Comparison of ENCODE assay signal across 25 mouse cellular contexts in genomic region chr7:6139295-6139694, GRCm38 (mm10). TPM values are rescaled to one million over a fixed set of nuclear protein-coding genes. Genes with fewer than 3 reads are reported as not detected.
DNase-seq lines count a peak whose midpoint lies in the region; ATAC-seq and TF ChIP-seq lines count a peak whose summit lies in the region.
"Had no signal": no experiment of that assay in that cellular context is flagged by ENCODE, and none has a peak within 500 bp of the region (broad histone marks: within the 10 kb centered on the region; RNA-seq: fewer than 3 reads in every experiment).

No protein-coding gene starts in this region.

- TF ChIP-seq POLR2A in myocyte (IDR thresholded peaks at IDR 0.05; ENCODE audit: insufficient read length, low read depth): no peak

- H3K4me3 ChIP-seq in limb, embryonic 13.5 days: no peak overlapping the region
- no peak overlapping the region for H3K4me3 ChIP-seq in limb, embryonic 10.5 days
- H3K4me3 ChIP-seq in midbrain, embryonic 11.5 days (ENCODE audit: low read depth, low read length): no peak overlapping the region
- H3K4me3 ChIP-seq in midbrain, embryonic 10.5 days: no peak overlapping the region
- no peak overlapping the region for H3K4me3 ChIP-seq in myocyte
- H3K4me3 ChIP-seq: embryonic facial prominence, embryonic 12.5 days; embryonic facial prominence, embryonic 15.5 days; erythroblast, embryonic 14.5 days; forebrain, embryonic 10.5 days; forebrain, embryonic 12.5 days had no signal

- H3K79me2 ChIP-seq in myocyte (ENCODE audit: control insufficient read depth, insufficient read depth): peaks cover 21% of the 10 kb centered on the region

- H3K9me3 ChIP-seq in limb, embryonic 13.5 days: no peaks in the 10 kb centered on the region
- no peaks in the 10 kb centered on the region for H3K9me3 ChIP-seq in limb, embryonic 10.5 days (replicated peaks)
- no peaks in the 10 kb centered on the region for H3K9me3 ChIP-seq in midbrain, embryonic 11.5 days (ENCODE audit: control insufficient read depth, low read length)
- H3K9me3 ChIP-seq in midbrain, embryonic 10.5 days (replicated peaks): no peaks in the 10 kb centered on the region
- H3K9me3 ChIP-seq: embryonic facial prominence, embryonic 12.5 days; embryonic facial prominence, embryonic 15.5 days; forebrain, embryonic 10.5 days; forebrain, embryonic 12.5 days had no signal

- H3K9ac ChIP-seq in limb, embryonic 13.5 days: no peak overlapping the region
- no peak overlapping the region for H3K9ac ChIP-seq in midbrain, embryonic 11.5 days (ENCODE audit: low read length)
- H3K9ac ChIP-seq: embryonic facial prominence, embryonic 12.5 days; embryonic facial prominence, embryonic 15.5 days; forebrain, embryonic 12.5 days had no signal

- H3K4me1 ChIP-seq in limb, embryonic 13.5 days: no peaks in the 10 kb centered on the region
- no peaks in the 10 kb centered on the region for H3K4me1 ChIP-seq in limb, embryonic 10.5 days
- H3K4me1 ChIP-seq in midbrain, embryonic 11.5 days (ENCODE audit: control insufficient read depth, insufficient read depth, low read length): no peaks in the 10 kb centered on the region
- no peaks in the 10 kb centered on the region for H3K4me1 ChIP-seq in midbrain, embryonic 10.5 days
- H3K4me1 ChIP-seq: embryonic facial prominence, embryonic 12.5 days; forebrain, embryonic 10.5 days had no signal

- no peak for DNase-seq in limb, embryonic 10.5 days (ENCODE audit: low spot score)
- peak; percentile 64 for DNase-seq in midbrain, embryonic 11.5 days (ENCODE audit: low spot score, missing footprints)
- DNase-seq in midbrain, embryonic 10.5 days (ENCODE audit: low spot score): no peak
- no peak for DNase-seq in heart, adult 11 months
- DNase-seq: adrenal gland, adult 2 months; adrenal gland, postnatal 10 days; adrenal gland, postnatal 25 days; cerebellum, adult 11 months; cerebellum, adult 18-20 months; cerebellum, adult 8-10 months; cerebellum, adult 9-11 months; cerebellum, postnatal 14 days; cerebellum, postnatal 36 days; embryo, embryonic 11 days had no signal

- 71% methylated on average over 3 of the region's 3 CpGs for WGBS in limb, embryonic 13.5 days
- WGBS in limb, embryonic 10.5 days: 80% methylated on average over 3 of the region's 3 CpGs
- WGBS in midbrain, embryonic 11.5 days: 87% methylated on average over 3 of the region's 3 CpGs
- 88% methylated on average over 3 of the region's 3 CpGs for WGBS in midbrain, embryonic 10.5 days

- no peak overlapping the region for H3K27ac ChIP-seq in limb, embryonic 13.5 days
- no peak overlapping the region for H3K27ac ChIP-seq in limb, embryonic 10.5 days
- no peak overlapping the region for H3K27ac ChIP-seq in midbrain, embryonic 11.5 days (ENCODE audit: low read depth, low read length)
- H3K27ac ChIP-seq in midbrain, embryonic 10.5 days (replicated peaks): no peak overlapping the region
- H3K27ac ChIP-seq: embryonic facial prominence, embryonic 12.5 days; embryonic facial prominence, embryonic 15.5 days; forebrain, embryonic 10.5 days; forebrain, embryonic 12.5 days had no signal

- H3K4me2 ChIP-seq in limb, embryonic 13.5 days (replicated peaks): no peak overlapping the region
- H3K4me2 ChIP-seq in midbrain, embryonic 11.5 days: no peak overlapping the region
- H3K4me2 ChIP-seq in myocyte (ENCODE audit: low read depth): no peak overlapping the region
- H3K4me2 ChIP-seq: embryonic facial prominence, embryonic 12.5 days; embryonic facial prominence, embryonic 15.5 days; forebrain, embryonic 12.5 days had no signal

- no peaks in the 10 kb centered on the region for H3K27me3 ChIP-seq in limb, embryonic 13.5 days
- no peaks in the 10 kb centered on the region for H3K27me3 ChIP-seq in limb, embryonic 10.5 days (ENCODE audit: low read depth, poor library complexity, severe bottlenecking)
- no peaks in the 10 kb centered on the region for H3K27me3 ChIP-seq in midbrain, embryonic 11.5 days (ENCODE audit: control insufficient read depth, insufficient read depth, low read length)
- H3K27me3 ChIP-seq in midbrain, embryonic 10.5 days (ENCODE audit: low read depth, poor library complexity, severe bottlenecking): no peaks in the 10 kb centered on the region
- H3K27me3 ChIP-seq in myocyte (ENCODE audit: control insufficient read depth, insufficient read depth, insufficient read length): no peaks in the 10 kb centered on the region
- H3K27me3 ChIP-seq: embryonic facial prominence, embryonic 12.5 days; embryonic facial prominence, embryonic 15.5 days; forebrain, embryonic 12.5 days had no signal

- peak; percentile 12; the same call in 1 of the 2 replicates for ATAC-seq in limb, embryonic 13.5 days (ENCODE audit: low FRiP score, low read depth)
- ATAC-seq in midbrain, embryonic 11.5 days (ENCODE audit: low FRiP score): no peak
- ATAC-seq: forebrain, embryonic 14.5 days; forebrain, embryonic 16.5 days had no signal

- H3ac ChIP-seq in myocyte (ENCODE audit: control insufficient read depth, insufficient read length): no peak overlapping the region

- peaks cover 52% of the 10 kb centered on the region for H3K36me3 ChIP-seq in limb, embryonic 13.5 days
- H3K36me3 ChIP-seq in limb, embryonic 10.5 days: peaks cover 74% of the 10 kb centered on the region
- 0 out of 2 replicates have a peak, but pooled peaks cover 6% of the 10 kb centered on the region for H3K36me3 ChIP-seq in midbrain, embryonic 11.5 days (ENCODE audit: control insufficient read depth, insufficient read depth, low read length)
- H3K36me3 ChIP-seq in midbrain, embryonic 10.5 days: peaks cover 67% of the 10 kb centered on the region
- peaks cover 34% of the 10 kb centered on the region for H3K36me3 ChIP-seq in myocyte (ENCODE audit: control insufficient read depth, insufficient read depth)

TF ChIP-seq in myocyte, 11 proteins besides CTCF, POLR2A, EP300 and RAD21:
- no peak for TF ChIP-seq TCF12 (IDR thresholded peaks at IDR 0.05; ENCODE audit: insufficient read depth, poor library complexity, severe bottlenecking)
- TF ChIP-seq MYOG (IDR thresholded peaks at IDR 0.05; ENCODE audit: control insufficient read depth in 1 of 3, insufficient read depth in 1 of 3, insufficient read length in 2 of 3, low read depth in 2 of 3): peak in 1 of 3 experiments; percentile 55
- no peak for TF ChIP-seq CEBPB (IDR thresholded peaks at IDR 0.05; ENCODE audit: insufficient read depth, poor library complexity, severe bottlenecking)
- no peak for TF ChIP-seq MAX (IDR thresholded peaks at IDR 0.05; ENCODE audit: low read depth)
- no peak for TF ChIP-seq TCF3 (IDR thresholded peaks at IDR 0.05; ENCODE audit: insufficient read length, low read depth)
- TF ChIP-seq POLR2AphosphoS2 (IDR thresholded peaks at IDR 0.05; ENCODE audit: insufficient read length, low read depth): no peak
- TF ChIP-seq REST (IDR thresholded peaks at IDR 0.05; ENCODE audit: insufficient read depth, insufficient read length): no peak
- TF ChIP-seq USF1 (IDR thresholded peaks at IDR 0.05; ENCODE audit: low read depth): no peak
- TF ChIP-seq E2F4 (IDR thresholded peaks at IDR 0.05; ENCODE audit: insufficient read depth): no peak
- peak in 2 of 3 experiments; percentile 11 to 46 for TF ChIP-seq MYOD1 (IDR thresholded peaks at IDR 0.05; ENCODE audit: control insufficient read depth in 1 of 3, insufficient read length in 2 of 3, low read depth in 2 of 3)
- TF ChIP-seq SRF (IDR thresholded peaks at IDR 0.05; ENCODE audit: control insufficient read depth, insufficient read length, low read depth): peak; percentile 76

RNA-seq across cellular contexts. Expression of gene Zfp787, which starts 16.5 kb away (rescaled TPM):
- 24.2 and 24.4 TPM in 2 replicates for polyA plus RNA-seq in limb, embryonic 13.5 days (2015; fragmentation: Nextera tagmentation; extraction: Ambion mirVana)
- 29.8 and 32.4 TPM in 2 replicates for polyA plus RNA-seq in limb, embryonic 10.5 days (2016; fragmentation: Nextera tagmentation; extraction: Ambion mirVana)
- polyA plus RNA-seq in midbrain, embryonic 11.5 days (2014; fragmentation: Nextera tagmentation; extraction: Ambion mirVana): 13.5 and 14.7 TPM in 2 replicates
- polyA plus RNA-seq in midbrain, embryonic 10.5 days (2016; fragmentation: Nextera tagmentation; extraction: Ambion mirVana): 25.0 and 27.3 TPM in 2 replicates
- 46.6 TPM for polyA plus RNA-seq in myocyte (2012; fragmentation: generic; extraction: Trizol)

RNA-seq across cellular contexts. Expression of gene Zfp444, which starts 32.7 kb away (rescaled TPM):
- polyA plus RNA-seq in limb, embryonic 13.5 days (2015; fragmentation: Nextera tagmentation; extraction: Ambion mirVana): 74.0 and 75.9 TPM in 2 replicates
- polyA plus RNA-seq in limb, embryonic 10.5 days (2016; fragmentation: Nextera tagmentation; extraction: Ambion mirVana): 85.6 and 88.3 TPM in 2 replicates
- polyA plus RNA-seq in midbrain, embryonic 11.5 days (2014; fragmentation: Nextera tagmentation; extraction: Ambion mirVana): 69.4 and 72.2 TPM in 2 replicates
- 81.8 and 86.1 TPM in 2 replicates for polyA plus RNA-seq in midbrain, embryonic 10.5 days (2016; fragmentation: Nextera tagmentation; extraction: Ambion mirVana)
- 29.2 TPM for polyA plus RNA-seq in myocyte (2012; fragmentation: generic; extraction: Trizol)

RNA-seq across cellular contexts. Expression of gene Galp, which starts 57.6 kb away (rescaled TPM):
- not detected in 2 replicates for polyA plus RNA-seq in limb, embryonic 13.5 days (2015; fragmentation: Nextera tagmentation; extraction: Ambion mirVana)
- polyA plus RNA-seq in limb, embryonic 10.5 days (2016; fragmentation: Nextera tagmentation; extraction: Ambion mirVana): not detected in 2 replicates
- polyA plus RNA-seq in midbrain, embryonic 11.5 days (2014; fragmentation: Nextera tagmentation; extraction: Ambion mirVana): not detected in 2 replicates
- polyA plus RNA-seq in midbrain, embryonic 10.5 days (2016; fragmentation: Nextera tagmentation; extraction: Ambion mirVana): not detected in 2 replicates
- polyA plus RNA-seq in myocyte (2012; fragmentation: generic; extraction: Trizol): not detected
- polyA plus RNA-seq: adrenal gland, adult 2 months; brain, embryonic 14.5 days; C2C12; embryonic facial prominence, embryonic 12.5 days; embryonic facial prominence, embryonic 15.5 days; erythroblast, embryonic 14.5 days; forebrain, embryonic 10.5 days; forebrain, embryonic 12.5 days; forebrain, embryonic 14.5 days; forebrain, embryonic 16.5 days had no signal
